Mouse (Mus musculus): ENCODE data around the gene Msl2.

Gene Msl2

GRCm38 (mm10) chr9:101073987-101074331, at the start of gene Msl2:
Msl2 (plus strand) TSS chr9:101074101.
- DNase-seq, result no peak

- DNase-seq, result peak in 1 of 2 experiments; percentile 7
Measured at GRCm38 (mm10) chr9:101033761-101034447, 40.0 kb upstream of the Msl2 start.

GRCm38 (mm10) chr9:101034448-101035098, 39.3 kb upstream of the Msl2 start, which contains the start of gene Pccb:
Pccb (minus strand) TSS chr9:101034898.
- DNase-seq, result peak; percentile 98 to 99

GRCm38 (mm10) chr9:101035836-101036596, 37.9 kb upstream of the Msl2 start:
- peak in 1 of 2 experiments; percentile 22 for DNase-seq

- no peak for DNase-seq
Measured at GRCm38 (mm10) chr9:101036876-101037275, 37.0 kb upstream of the Msl2 start.

GRCm38 (mm10) chr9:101037396-101037795, 36.5 kb upstream of the Msl2 start:
- peak; percentile 31 to 58 for DNase-seq

- peak in 1 of 2 experiments; percentile 21 for DNase-seq
Measured at GRCm38 (mm10) chr9:101038634-101039033, 35.3 kb upstream of the Msl2 start.

- DNase-seq, result no peak
Measured at GRCm38 (mm10) chr9:101041508-101041907, 32.4 kb upstream of the Msl2 start.

- no peak for DNase-seq
Measured at GRCm38 (mm10) chr9:101042249-101042648, 31.7 kb upstream of the Msl2 start.

GRCm38 (mm10) chr9:101045710-101046338, 28.1 kb upstream of the Msl2 start:
- DNase-seq, result peak in 1 of 2 experiments; percentile 34

- DNase-seq, result no peak
Measured at GRCm38 (mm10) chr9:101052007-101052406, 21.9 kb upstream of the Msl2 start.

GRCm38 (mm10) chr9:101052691-101053090, 21.2 kb upstream of the Msl2 start:
- no peak for DNase-seq

GRCm38 (mm10) chr9:101053279-101053678, 20.6 kb upstream of the Msl2 start:
- no peak for DNase-seq

GRCm38 (mm10) chr9:101057156-101057555, 16.7 kb upstream of the Msl2 start:
- no peak for DNase-seq

- DNase-seq, result no peak
Measured at GRCm38 (mm10) chr9:101061035-101061434, 12.9 kb upstream of the Msl2 start.

- DNase-seq, result no peak
Measured at GRCm38 (mm10) chr9:101062253-101062780, 11.6 kb upstream of the Msl2 start.

GRCm38 (mm10) chr9:101065076-101065602, 8.8 kb upstream of the Msl2 start:
- DNase-seq, result no peak

- DNase-seq, result no peak
Measured at GRCm38 (mm10) chr9:101069781-101070180, 4.1 kb upstream of the Msl2 start.

GRCm38 (mm10) chr9:101072506-101072905, 1.4 kb upstream of the Msl2 start:
- no peak for DNase-seq

GRCm38 (mm10) chr9:101073041-101073986, 587 bp upstream of the Msl2 start:
- peak; percentile 99 to 100 for DNase-seq

GRCm38 (mm10) chr9:101074332-101075021, 576 bp downstream of the Msl2 start:
- DNase-seq, result peak; percentile 85 to 92

Measured in kidney, postnatal 4 days (tissue).